Mouse (Mus musculus): ENCODE measurements around the gene Slc17a8. TPM values are rescaled to one million over a fixed set of nuclear protein-coding genes. Genes with fewer than 3 reads are reported as not detected.

Slc17a8 gene
- total RNA-seq, 2 experiments from 2014 or later = 0.04 TPM; not detected in 1

- DNase-seq = peak; percentile 8
- intact Hi-C loops (cut with DNase I; ENCODE audit: low total_unique reads) = no loop called here
Observed at GRCm38 (mm10) chr10:89532929-89533727, 87.9 kb downstream of the Slc17a8 start, which contains the start of gene Nr1h4. Gene Nr1h4, minus strand, starts transcription at chr10:89533585.

GRCm38 (mm10) chr10:89532451-89532850 lies 88.6 kb downstream of the Slc17a8 start:
- DNase-seq = no peak
- intact Hi-C loops (cut with DNase I; ENCODE audit: low total_unique reads) = no loop called here

GRCm38 (mm10) chr10:89531976-89532375 lies 89.1 kb downstream of the Slc17a8 start:
- intact Hi-C loops (cut with DNase I; ENCODE audit: low total_unique reads) = no loop called here
- DNase-seq = no peak

GRCm38 (mm10) chr10:89531194-89531634 lies 89.8 kb downstream of the Slc17a8 start:
- DNase-seq = no peak
- intact Hi-C loops (cut with DNase I; ENCODE audit: low total_unique reads) = no loop called here

GRCm38 (mm10) chr10:89527054-89527453 lies 94.0 kb downstream of the Slc17a8 start:
- intact Hi-C loops (cut with DNase I; ENCODE audit: low total_unique reads) = no loop called here
- DNase-seq = no peak

GRCm38 (mm10) chr10:89525823-89526222 lies 95.2 kb downstream of the Slc17a8 start:
- DNase-seq = no peak
- intact Hi-C loops (cut with DNase I; ENCODE audit: low total_unique reads) = no loop called here

Other genes starting within 250 kb of the Slc17a8 start
- gene Gas2l3, start 177.3 kb downstream of the Slc17a8 start, total RNA-seq (2021) = 10 to 100 TPM in 1 of 2 experiments, 1 to 10 TPM in 1; 3.0 to 11.2 TPM
- not detected for gene Nr1h4, start 87.7 kb downstream of the Slc17a8 start, total RNA-seq (2021)
- 10 to 100 TPM; 11.4 to 13.6 TPM for gene Scyl2, start 65.0 kb upstream of the Slc17a8 start, total RNA-seq (2021)
- 1 to 10 TPM; 4.6 to 8.2 TPM for gene Actr6, start 111.0 kb upstream of the Slc17a8 start, total RNA-seq (2021)
- gene Uhrf1bp1l, start 123.7 kb upstream of the Slc17a8 start, total RNA-seq (2021) = 10 to 100 TPM in 1 of 2 experiments, 1 to 10 TPM in 1; 9.8 to 12.9 TPM

Measured in gastrocnemius, postnatal 14 days (tissue).